Mouse (Mus musculus) cortical plate, adult 2 months (tissue): ENCODE measurements around the gene Prdx3. TPM values are rescaled to one million over a fixed set of nuclear protein-coding genes. Genes with fewer than 3 reads are reported as not detected.

ENCODE experiments used
- H3K27ac ChIP-seq: fragments of 200-500 bp; 2 replicates; pipeline ENCODE4 v1.5.1; 2012; ENCODE audit warnings: low read length, control low read depth, inconsistent platforms; ENCODE audit not compliant: insufficient read depth
- H3K4me1 ChIP-seq: fragments of 200-500 bp; 2 replicates; pipeline ENCODE4 v1.6.1; 2011; ENCODE audit warnings: low read length; ENCODE audit not compliant: control insufficient read depth, insufficient read depth
- H3K4me3 ChIP-seq: fragments of 200-500 bp; 2 replicates; pipeline ENCODE4 v1.5.1; 2011; ENCODE audit warnings: mild to moderate bottlenecking, low read length, control low read depth; ENCODE audit not compliant: insufficient read depth
- CTCF ChIP-seq: fragments of 200-500 bp; IDR thresholded peaks from 2 replicates; pipeline ENCODE4 v1.5.1; 2011; ENCODE audit warnings: mild to moderate bottlenecking, control low read depth, low read length; ENCODE audit not compliant: insufficient read depth; ENCODE audit errors: extremely low read depth
- POLR2A ChIP-seq: fragments of 200-500 bp; IDR thresholded peaks from 2 replicates; pipeline ENCODE4 v1.6.1; 2011; ENCODE audit warnings: mild to moderate bottlenecking, low read length, control low read depth; ENCODE audit not compliant: insufficient read depth; ENCODE audit errors: extremely low read depth
- polyA plus RNA-seq: library from polyadenylated mRNA; depleted of rRNA; stranded (reverse); fragments of >200 nt; gene quantifications from 2 replicates; pipeline ENCODE4 v1.2.3, GENCODE M21; 2012; rRNA removed

Prdx3 gene
- polyA plus RNA-seq: 91.6 and 101 TPM in 2 replicates

DNA sequence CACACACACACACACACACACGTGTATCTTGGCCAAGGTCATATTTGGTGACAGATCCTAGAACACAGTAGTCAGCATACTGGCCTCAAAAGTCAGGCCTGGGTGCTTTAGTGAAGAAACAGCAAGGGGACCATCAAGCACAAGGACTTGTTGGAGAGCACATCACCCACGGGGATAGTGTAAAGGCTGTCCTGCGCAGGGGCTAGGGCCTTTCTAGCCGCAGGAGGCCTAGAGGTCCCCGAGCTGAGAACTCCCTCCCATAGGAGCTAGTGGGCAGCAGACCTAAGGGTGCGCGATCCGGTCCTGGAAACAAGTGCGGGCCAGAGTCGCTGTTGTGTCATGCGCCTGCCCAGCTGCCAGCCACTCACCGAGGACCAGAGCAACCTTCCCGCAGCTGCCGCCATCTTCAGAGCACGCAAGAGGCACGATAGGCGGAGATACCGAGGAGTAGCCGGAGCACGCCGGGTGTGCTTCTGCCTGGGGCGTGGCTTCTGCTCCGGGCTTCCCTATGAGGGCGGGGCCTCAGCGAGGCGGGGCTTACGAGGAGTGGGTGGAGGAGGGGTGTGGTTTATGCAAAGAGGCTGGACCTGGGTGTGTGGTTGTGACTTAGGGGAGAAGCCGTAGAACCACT is at the start of gene Prdx3:
Gene Prdx3 (minus strand): TSS at position 493 of the 631 bp plus-strand sequence.
- H3K4me1 ChIP-seq: 0 out of 2 replicates have a peak, but pooled peaks cover 1% of the 10 kb centered on the region

DNA sequence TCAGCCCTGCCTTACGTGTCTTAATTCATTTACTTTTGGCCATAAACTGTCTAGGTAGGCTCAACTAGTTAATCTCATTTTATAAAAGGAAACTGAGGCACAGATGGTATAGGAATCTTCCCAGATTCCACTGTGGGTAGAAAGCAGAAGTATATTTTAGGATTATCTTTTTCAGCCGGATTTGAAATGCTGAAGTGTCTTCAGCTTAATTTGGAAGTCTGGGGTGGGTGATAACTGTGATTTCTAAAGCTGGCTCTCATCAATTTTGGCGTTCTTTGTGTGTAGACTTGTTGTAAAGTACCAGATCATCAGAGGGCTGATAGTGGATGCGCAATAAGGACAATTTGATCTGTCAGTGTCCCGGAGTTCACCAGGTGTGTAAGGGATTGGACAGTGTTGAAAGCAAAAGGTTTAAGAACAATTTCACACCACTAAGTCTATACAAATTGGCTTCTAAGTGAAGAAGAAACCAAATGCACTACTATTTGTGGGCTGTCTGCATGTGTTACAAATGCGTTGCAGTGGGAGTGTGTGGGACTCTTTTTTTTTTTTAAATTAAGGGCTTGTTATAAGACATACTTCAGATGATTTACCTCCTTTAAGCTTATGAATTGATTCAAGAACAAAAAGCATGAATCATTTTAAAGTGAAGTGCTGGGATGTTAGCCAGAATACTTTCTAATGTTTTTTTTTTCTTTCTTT is 42.7 kb upstream of the Prdx3 start:
- TF ChIP-seq CTCF (no peak), POLR2A (no peak)
- no peak overlapping the region for H3K4me3 ChIP-seq
- peaks cover 2% of the 10 kb centered on the region; the same call in 1 of the 2 replicates for H3K4me1 ChIP-seq
- H3K27ac ChIP-seq: peak overlapping the region; percentile 56; the same call in 1 of the 2 replicates

More for the DNA sequence above, at the start of gene Prdx3:
- peak within 1 kb of the TSS; percentile 57 for H3K4me3 ChIP-seq
- H3K27ac ChIP-seq: 0 out of 2 replicates have a peak within 1 kb of the TSS, but pooled peaks have one; percentile 14
- TF ChIP-seq POLR2A (peak; percentile 94), CTCF (no peak)

DNA sequence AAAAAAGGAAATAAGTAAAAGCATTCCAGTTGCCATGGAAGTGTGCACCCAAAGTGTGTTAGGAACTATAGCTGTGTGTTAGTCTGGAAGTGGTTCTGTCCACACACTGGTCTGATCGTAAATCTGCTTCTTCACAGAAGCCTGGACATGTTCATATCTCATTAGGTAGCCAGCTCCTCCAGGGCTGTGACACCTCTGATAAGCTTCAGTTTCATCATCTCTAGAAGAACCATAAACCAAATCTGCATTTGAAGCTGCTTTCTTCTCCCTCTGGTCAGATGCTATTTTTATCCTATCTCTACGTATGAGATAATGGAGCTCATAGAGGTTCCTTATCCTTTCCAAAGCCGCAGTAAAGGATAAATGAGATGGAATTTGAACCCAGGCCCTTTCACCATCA is 41.5 kb upstream of the Prdx3 start:
- H3K4me3 ChIP-seq: no peak overlapping the region
- no peak overlapping the region for H3K27ac ChIP-seq
- peaks cover 2% of the 10 kb centered on the region; the same call in 1 of the 2 replicates for H3K4me1 ChIP-seq
- no peak for TF ChIP-seq CTCF
- no peak for TF ChIP-seq POLR2A

DNA sequence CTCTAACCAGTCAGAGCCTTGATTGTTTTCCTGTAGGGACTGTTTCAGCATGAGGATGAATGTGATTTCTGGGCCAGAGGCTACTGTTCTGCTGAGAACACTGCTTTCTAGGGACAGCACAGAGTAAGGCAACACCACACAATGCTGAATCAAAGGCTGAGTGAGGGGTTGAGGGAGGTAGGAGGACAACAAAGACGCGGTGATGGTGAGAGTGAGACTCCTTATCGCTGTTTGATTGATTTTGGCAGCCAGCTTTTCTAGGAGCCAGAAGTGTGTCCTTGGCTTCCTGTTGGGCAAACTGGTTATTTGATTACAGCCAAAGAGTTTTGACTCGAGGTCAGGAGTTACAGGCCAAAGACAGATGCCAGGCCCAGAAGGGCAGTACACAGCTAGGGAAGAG is 40.9 kb upstream of the Prdx3 start:
- TF ChIP-seq POLR2A (no peak), CTCF (no peak)
- Histone ChIP-seq H3K4me1 (peaks cover 2% of the 10 kb centered on the region; the same call in 1 of the 2 replicates), H3K4me3 (no peak overlapping the region), H3K27ac (no peak overlapping the region)

DNA sequence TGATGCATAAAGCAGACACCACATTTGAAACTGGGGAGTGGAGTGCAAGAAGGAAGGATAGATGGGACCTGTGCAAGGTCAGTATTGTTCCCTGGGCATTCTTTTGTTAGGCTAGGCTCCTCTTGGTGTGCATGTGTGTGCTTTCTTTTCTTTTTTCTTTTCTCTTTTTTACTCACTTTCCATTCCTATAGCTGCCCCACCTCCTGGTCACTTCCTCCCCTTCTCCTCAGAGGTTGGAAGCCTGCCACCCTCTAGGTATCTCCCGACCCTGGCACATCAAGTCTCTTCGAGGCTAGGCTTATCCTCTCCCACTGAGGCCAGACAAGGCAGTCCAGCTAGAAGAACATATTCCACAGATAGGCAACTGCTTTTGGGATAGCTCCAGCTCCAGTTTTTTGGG is 37.3 kb upstream of the Prdx3 start:
- no peak for TF ChIP-seq POLR2A
- no peak for TF ChIP-seq CTCF
- Histone ChIP-seq H3K4me1 (no peaks in the 10 kb centered on the region), H3K27ac (no peak overlapping the region), H3K4me3 (no peak overlapping the region)

DNA sequence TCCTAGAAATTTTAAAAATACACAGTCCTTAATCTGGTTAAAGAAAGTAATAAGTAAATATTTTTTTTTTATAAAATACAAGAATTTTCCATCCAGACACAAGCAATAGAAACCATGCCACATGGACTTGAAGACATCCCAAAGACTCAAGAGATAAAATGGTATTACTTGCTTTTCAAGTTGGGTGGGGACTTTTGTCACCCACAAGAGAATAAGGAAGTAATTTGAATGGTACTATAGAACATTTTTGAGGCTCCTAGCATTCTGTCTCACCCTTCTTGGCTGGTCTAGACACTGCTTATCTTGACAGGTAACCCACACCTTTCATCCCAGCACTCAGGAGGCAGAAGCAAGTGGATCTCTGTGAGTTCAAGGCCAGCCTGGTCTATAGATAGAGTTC is 35.9 kb upstream of the Prdx3 start:
- TF ChIP-seq CTCF: no peak
- no peak for TF ChIP-seq POLR2A
- Histone ChIP-seq H3K27ac (no peak overlapping the region), H3K4me1 (no peaks in the 10 kb centered on the region), H3K4me3 (no peak overlapping the region)

DNA sequence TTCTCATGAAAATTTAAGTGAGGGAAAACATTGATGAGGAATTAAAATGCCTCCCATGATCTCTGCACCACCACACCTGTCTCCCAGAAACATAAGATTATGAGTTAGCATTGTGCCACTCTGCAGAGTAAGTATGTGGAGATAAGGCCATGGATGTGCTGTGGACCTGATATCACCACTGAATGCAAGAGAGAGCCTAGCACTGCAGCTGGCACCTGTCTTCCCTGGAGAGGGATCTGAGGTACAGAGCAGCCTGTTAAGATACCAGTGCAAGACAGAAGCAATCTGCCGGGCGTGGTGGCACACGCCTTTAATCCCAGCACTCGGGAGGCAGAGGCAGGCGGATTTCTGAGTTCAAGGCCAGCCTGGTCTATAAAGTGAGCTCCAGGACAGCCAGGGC is 31.1 kb upstream of the Prdx3 start:
- TF ChIP-seq POLR2A (no peak), CTCF (no peak)
- no peaks in the 10 kb centered on the region for H3K4me1 ChIP-seq
- H3K4me3 ChIP-seq: no peak overlapping the region
- H3K27ac ChIP-seq: no peak overlapping the region

DNA sequence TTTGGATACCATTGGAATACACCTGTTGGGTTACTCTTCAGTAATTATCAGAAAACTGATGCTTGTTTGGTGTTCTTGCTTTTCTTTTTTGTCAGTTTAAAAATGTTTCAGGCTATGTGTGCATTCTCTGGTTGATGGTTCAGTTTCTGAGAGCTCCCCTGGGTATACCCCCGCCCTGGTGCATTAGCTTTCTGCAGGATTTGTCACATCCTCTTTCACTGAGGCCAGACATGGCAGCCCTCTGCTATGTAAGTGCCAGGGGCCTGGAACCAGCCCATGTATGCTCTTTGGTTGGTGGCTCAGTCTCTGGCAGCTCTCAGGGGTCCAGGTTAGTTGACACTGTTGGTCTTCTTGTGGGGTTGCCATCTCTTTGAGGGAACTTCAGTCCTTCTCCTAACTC is 29.6 kb upstream of the Prdx3 start:
- Histone ChIP-seq H3K4me1 (no peaks in the 10 kb centered on the region), H3K4me3 (no peak overlapping the region), H3K27ac (no peak overlapping the region)
- TF ChIP-seq CTCF: no peak
- TF ChIP-seq POLR2A: no peak

DNA sequence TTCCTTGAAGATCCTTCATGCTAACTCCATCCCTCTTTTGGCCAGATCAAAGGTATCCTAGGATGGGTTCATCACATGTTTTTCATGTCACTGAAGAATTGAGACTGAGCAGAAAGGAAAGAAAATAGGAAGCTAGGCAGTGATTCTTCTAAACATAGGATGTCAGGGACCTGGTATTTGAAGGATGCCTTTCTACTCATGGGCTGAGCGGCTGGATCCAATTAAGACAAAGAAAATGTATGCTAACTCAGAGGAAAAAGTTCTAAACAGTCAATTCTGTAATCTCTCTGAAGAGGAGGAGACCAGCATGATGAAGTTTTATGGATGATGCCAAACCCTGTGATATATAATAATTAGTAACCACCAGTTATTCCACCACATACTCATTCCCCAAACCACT is 28.8 kb upstream of the Prdx3 start:
- H3K27ac ChIP-seq: no peak overlapping the region
- TF ChIP-seq POLR2A (no peak), CTCF (no peak)
- no peaks in the 10 kb centered on the region for H3K4me1 ChIP-seq
- no peak overlapping the region for H3K4me3 ChIP-seq
